Mouse (Mus musculus) brain, embryonic 14.5 days (tissue): ENCODE measurements around the gene Ufc1.

ENCODE experiments used
- CTCF ChIP-seq: fragments of 200-500 bp; IDR thresholded peaks from 2 replicates; pipeline ENCODE4 v1.5.1; 2012; ENCODE audit warnings: inconsistent platforms, mild to moderate bottlenecking, moderate library complexity, borderline replicate concordance; ENCODE audit not compliant: insufficient read depth, insufficient read length; ENCODE audit errors: extremely low read depth
- POLR2A ChIP-seq: fragments of 200-500 bp; IDR thresholded peaks from 2 replicates; pipeline ENCODE4 v1.6.1; 2012; ENCODE audit warnings: mild to moderate bottlenecking, inconsistent platforms, borderline replicate concordance; ENCODE audit not compliant: poor library complexity, insufficient read depth, insufficient read length, severe bottlenecking; ENCODE audit errors: extremely low read depth

DNA sequence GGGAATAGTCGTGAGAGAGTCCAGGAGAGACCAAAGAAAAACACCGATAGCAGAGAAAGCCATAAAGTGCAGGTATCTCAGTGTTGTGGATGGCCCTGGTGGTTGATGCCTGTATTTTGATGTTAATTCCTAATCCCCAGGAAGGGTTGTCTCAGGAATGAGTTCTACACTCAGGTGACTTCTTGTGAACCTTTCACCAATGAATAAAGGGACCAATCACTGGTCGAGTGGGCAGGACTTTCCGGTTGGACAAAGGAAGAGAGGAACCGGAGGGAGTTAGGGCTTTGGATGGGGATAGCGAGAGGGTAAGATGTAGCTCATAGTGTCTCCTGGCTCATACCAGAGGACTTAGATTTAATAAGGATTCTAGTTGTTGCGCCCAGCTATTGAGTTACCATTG, 24.9 kb upstream of the Ufc1 start:
- TF ChIP-seq CTCF (no peak), POLR2A (no peak)
